Mouse (Mus musculus) ES-CJ7 (cell line): ENCODE results near the gene Prr7.

Experiments
- DNase-seq: peaks from one replicate; pipeline ENCODE4 v3.0.0; 2011; ENCODE audit warnings: low read depth, low spot score

Prr7 gene

DNA sequence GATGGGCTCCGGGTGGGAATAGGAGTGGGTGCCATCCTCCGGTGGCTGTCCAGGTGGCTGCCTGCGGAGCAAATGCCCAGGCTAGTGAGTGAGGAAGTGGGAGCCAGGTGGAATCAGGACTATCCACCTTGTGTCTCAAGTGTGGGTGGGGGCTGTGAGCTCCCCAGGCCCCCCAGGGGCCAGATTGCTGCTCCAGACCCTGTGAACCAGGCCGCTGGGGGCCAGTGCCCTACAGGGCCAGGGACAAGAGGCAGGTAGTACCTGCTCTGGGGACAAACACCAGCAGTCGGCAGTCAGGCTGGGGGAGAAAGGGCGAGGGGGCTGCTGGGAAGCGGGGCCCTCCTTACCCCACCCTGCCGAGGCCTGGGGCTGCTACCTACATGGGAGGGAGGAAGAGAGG lies 12.2 kb downstream of the Prr7 start:
- no peak for DNase-seq

- DNase-seq = peak; percentile 34
Observed at GRCm38 (mm10) chr13:55477492-55477891, 13.4 kb downstream of the Prr7 start.

- peak; percentile 60 for DNase-seq
Observed at GRCm38 (mm10) chr13:55478036-55478435, 14.0 kb downstream of the Prr7 start.

DNA sequence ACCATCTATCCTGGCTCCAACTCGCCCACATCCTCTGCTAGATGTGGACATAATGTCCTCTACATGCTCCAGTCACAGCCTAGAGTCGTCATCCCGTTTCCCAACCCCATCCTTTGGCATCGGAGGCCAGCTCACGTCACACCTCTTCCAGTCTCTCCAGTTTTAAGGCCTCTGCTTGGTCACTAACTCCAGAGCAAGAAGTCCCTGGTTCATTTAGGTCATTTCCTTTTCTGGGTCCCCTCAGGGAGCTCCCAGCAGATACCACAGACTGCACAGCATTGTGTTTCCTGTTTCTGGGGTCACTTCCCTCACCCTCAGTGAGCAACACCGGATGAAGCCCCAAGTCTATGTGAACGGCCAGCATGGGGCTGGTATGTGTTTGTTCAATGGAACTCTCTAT lies 14.9 kb downstream of the Prr7 start:
- no peak for DNase-seq

GRCm38 (mm10) chr13:55479929-55480328 lies 15.9 kb downstream of the Prr7 start:
- no peak for DNase-seq

- DNase-seq = no peak
Observed at GRCm38 (mm10) chr13:55482542-55482941, 18.5 kb downstream of the Prr7 start.

GRCm38 (mm10) chr13:55483071-55483470 lies 19.0 kb downstream of the Prr7 start:
- no peak for DNase-seq

- no peak for DNase-seq
Observed at GRCm38 (mm10) chr13:55483593-55483992, 19.5 kb downstream of the Prr7 start.

DNA sequence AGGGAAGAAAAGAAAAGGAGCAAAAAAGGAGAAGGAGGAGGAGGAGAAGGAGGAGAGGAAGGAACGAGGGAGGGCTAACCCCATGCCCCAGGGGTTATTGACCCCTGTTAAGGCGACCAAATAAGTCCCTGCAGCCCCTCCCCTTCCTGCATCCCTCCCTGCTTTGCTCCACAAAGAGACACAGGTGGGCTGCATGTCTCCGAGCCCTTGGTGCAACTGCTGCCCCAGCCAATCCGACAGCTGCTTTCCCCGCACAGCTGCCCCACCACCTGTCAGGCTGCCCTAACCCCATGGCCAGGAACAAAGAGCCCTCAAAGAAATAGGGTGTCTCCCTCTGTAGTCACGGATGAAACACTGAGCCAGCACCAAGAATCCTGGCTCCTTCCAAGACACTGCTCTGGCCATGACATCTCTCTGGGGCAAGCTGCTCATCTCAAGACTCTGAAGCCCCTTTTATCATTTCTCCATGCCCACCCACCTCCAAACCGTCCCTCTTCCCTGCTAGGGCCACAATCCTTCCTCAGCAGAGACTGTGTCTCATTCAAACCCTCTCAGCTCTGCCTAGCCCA lies 20.5 kb downstream of the Prr7 start:
- DNase-seq = no peak

DNA sequence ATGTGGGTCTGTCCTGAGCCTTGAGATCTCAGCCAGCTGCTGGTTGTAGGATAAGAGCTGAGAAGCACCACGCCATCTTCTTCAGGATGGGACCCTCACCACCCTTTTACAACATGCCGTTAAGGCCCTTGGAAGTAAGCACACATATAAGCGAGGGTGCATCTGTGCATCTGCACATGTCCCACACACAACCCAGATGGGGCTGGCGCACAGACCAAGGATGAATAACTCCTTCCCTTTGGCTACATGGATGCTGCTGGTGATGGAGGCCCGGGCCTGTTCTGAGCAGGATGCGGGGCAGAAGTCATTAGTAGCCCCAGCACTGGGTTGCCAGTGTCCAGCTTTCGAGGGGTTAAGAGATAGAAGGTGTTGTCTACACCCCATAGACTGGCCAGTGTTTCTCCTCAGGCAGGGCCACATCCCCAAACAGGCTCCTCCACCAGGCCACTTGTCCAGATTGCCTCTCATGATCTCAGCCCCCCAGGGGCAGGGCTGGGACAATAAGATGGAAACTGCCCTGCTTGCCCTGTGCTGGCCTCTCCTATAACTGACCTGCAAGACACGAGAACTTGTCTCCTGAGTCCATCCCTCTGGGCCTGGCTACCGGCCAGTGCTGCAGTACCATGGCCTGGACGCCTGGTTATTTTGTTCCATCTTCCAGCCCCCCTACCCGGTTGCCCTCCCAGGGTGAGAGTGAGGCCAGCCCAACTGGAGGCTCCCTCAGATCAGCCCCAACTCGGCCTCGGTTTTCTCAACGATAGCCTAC lies 22.1 kb downstream of the Prr7 start:
- DNase-seq = no peak

- peak; percentile 34 for DNase-seq
Observed at GRCm38 (mm10) chr13:55486916-55487577, 23.0 kb downstream of the Prr7 start.

GRCm38 (mm10) chr13:55487578-55488498 lies 23.8 kb downstream of the Prr7 start, which contains the start of gene Dbn1:
Gene Dbn1, minus strand, starts transcription at chr13:55488111.
- DNase-seq = no peak

- no peak for DNase-seq
Observed at GRCm38 (mm10) chr13:55494257-55494656, 30.2 kb downstream of the Prr7 start.

GRCm38 (mm10) chr13:55494883-55495621 lies 31.0 kb downstream of the Prr7 start:
- no peak for DNase-seq

GRCm38 (mm10) chr13:55495702-55496101 lies 31.6 kb downstream of the Prr7 start:
- no peak for DNase-seq

DNA sequence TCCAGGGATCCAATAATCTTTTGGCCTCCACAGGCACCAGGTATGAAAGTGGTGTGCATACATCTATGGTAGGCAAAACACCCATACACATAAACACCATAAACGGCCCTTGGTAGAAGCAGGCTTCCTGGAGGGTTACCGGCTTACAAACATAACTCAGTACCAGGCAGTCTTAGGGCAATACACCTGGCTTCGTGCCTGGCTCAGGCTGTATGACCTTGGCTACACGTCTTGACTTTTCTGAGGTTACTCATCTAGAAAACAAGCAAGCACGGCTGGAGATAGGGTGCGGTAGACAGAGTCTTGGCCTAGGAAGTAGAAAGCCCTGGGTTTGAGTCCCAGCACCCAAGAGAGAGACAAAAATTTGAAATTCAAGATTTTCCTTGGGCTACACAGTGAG lies 32.6 kb downstream of the Prr7 start:
- DNase-seq = no peak

- DNase-seq = no peak
Observed at GRCm38 (mm10) chr13:55498906-55499305, 34.8 kb downstream of the Prr7 start.

DNA sequence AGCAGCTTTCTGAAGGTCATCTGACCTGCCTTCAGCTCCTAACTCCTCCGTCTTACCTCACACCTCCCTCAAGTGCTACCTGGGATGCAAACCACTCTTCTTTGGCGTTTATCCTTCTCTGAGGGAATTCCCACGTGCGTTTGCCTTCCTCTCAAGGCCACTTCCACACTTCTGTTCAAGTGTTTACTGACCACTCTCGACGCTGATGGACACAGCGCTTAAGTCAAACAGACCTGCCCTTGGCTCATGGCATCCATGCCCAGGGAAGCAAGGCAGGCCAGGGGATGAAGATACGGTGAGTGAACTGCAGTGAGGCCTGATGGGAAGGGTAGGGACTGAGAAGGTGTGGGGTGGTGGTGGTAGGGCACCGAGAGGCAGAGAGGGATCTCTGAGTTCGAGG lies 36.5 kb downstream of the Prr7 start:
- DNase-seq = no peak

- no peak for DNase-seq
Observed at GRCm38 (mm10) chr13:55502405-55502804, 38.3 kb downstream of the Prr7 start.

DNA sequence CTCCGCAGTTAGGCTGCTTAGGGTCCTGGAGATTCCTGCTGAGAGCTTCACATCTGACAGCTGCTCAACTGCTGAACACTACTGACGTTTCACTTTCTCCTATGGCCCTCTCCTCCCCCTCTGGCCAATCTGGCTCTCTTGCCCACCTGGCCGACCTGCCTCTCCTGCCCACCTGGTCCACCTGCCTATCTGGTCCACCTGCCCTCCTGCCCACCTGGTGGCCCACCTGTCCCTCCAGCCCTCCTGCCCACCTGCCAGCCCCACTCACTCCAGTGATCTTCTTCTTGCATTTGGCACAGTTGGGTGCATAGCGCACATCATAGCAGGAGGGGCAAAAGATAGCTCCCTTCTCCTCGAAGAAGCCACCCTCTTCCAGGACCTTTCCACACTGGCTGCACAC lies 40.3 kb downstream of the Prr7 start:
- no peak for DNase-seq

DNA sequence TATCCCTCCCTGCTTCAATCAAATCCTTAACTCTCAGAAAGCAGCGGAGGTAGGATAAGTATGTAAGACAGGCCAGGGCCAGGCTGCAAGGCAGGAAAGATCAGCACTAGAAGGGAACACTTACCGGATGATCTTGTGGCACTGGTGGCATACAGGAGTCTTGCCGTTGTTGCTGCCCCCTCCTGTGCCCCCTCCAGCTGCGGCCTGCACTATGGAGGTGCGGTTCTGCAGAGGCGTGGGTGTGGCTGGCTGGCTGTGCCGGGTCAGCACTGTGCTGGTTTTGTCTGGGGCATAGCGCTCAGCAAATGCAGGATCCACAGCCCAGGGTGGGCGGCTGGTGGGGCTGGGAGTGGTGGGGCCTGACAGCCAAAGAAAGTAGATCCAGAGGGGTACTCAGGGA lies 41.7 kb downstream of the Prr7 start:
- DNase-seq = no peak
